Mouse (Mus musculus) bone marrow, adult 2 months (tissue): ENCODE data around the gene Pik3cg. TPM values are rescaled to one million over a fixed set of nuclear protein-coding genes. Genes with fewer than 3 reads are reported as not detected.

ENCODE experiments used
- H3K27ac ChIP-seq: fragments of 200-500 bp; 2 replicates; pipeline ENCODE4 v1.5.1; 2012; ENCODE audit warnings: low read depth, mild to moderate bottlenecking, control low read depth, inconsistent platforms, low read length; ENCODE audit not compliant: control insufficient read depth, poor library complexity, insufficient read depth
- H3K4me1 ChIP-seq: fragments of 200-500 bp; 2 replicates; pipeline ENCODE4 v1.6.1; 2011; ENCODE audit warnings: low read length; ENCODE audit not compliant: control insufficient read depth, insufficient read depth
- H3K4me3 ChIP-seq: fragments of 200-500 bp; replicated peaks from 2 replicates; pipeline ENCODE3; 2011; ENCODE audit warnings: mild to moderate bottlenecking, low read depth, low read length, control low read depth; ENCODE audit not compliant: control insufficient read depth
- CTCF ChIP-seq: fragments of 200-500 bp; IDR thresholded peaks from 2 replicates; pipeline ENCODE4 v1.5.1; 2011; ENCODE audit warnings: low read length, control low read depth; ENCODE audit not compliant: control insufficient read depth, insufficient read depth
- POLR2A ChIP-seq: fragments of 200-500 bp; IDR thresholded peaks from 2 replicates; pipeline ENCODE4 v1.6.1; 2011; ENCODE audit warnings: low read depth, mild to moderate bottlenecking, control low read depth, low read length, borderline replicate concordance; ENCODE audit not compliant: control insufficient read depth
- WGBS: fragments of 180-500 bp; shearing (Covaris S2); methylation state at CpG from one replicate; pipeline ENCODE4 v1.1.7; 2018; 5-methylcytosine and 5-hydroxymethylcytosine counted together
- polyA plus RNA-seq: library from polyadenylated mRNA; stranded (reverse); fragments of >200 nt; gene quantifications from 2 replicates; pipeline ENCODE4 v1.2.4, GENCODE M21; 2011; ENCODE audit warnings: low replicate concordance; ENCODE audit not compliant: missing spikeins, insufficient read depth, insufficient read length

Gene Pik3cg
- polyA plus RNA-seq, 1 experiment = 10.5 TPM

GRCm38 (mm10) chr12:32199422-32199821 is 9.0 kb downstream of the Pik3cg start:
- H3K27ac ChIP-seq = no peak overlapping the region; the same call in 1 of the 2 replicates
- peaks cover 10% of the 10 kb centered on the region for H3K4me1 ChIP-seq
- H3K4me3 ChIP-seq = no peak overlapping the region
- TF ChIP-seq CTCF (no peak), POLR2A (no peak)
- 11% methylated on average over 4 of the region's 4 CpGs for WGBS

GRCm38 (mm10) chr12:32198025-32198424 is 10.4 kb downstream of the Pik3cg start:
- no peak for TF ChIP-seq POLR2A
- no peak for TF ChIP-seq CTCF
- H3K4me3 ChIP-seq = no peak overlapping the region
- H3K27ac ChIP-seq = no peak overlapping the region
- 64% methylated on average over 4 of the region's 4 CpGs for WGBS
- peaks cover 10% of the 10 kb centered on the region for H3K4me1 ChIP-seq

GRCm38 (mm10) chr12:32195000-32195399 is 13.5 kb downstream of the Pik3cg start:
- no peak overlapping the region for H3K27ac ChIP-seq
- peaks cover 3% of the 10 kb centered on the region; the same call in 1 of the 2 replicates for H3K4me1 ChIP-seq
- 85% methylated on average over 4 of the region's 4 CpGs for WGBS
- TF ChIP-seq CTCF = no peak
- no peak for TF ChIP-seq POLR2A
- H3K4me3 ChIP-seq = no peak overlapping the region

- WGBS = 54% methylated on average over 1 of the region's 1 CpGs
- TF ChIP-seq CTCF (no peak), POLR2A (no peak)
- Histone ChIP-seq H3K4me3 (no peak overlapping the region), H3K27ac (no peak overlapping the region), H3K4me1 (peaks cover 3% of the 10 kb centered on the region; the same call in 1 of the 2 replicates)
Observed at GRCm38 (mm10) chr12:32194358-32194757, 14.1 kb downstream of the Pik3cg start.

GRCm38 (mm10) chr12:32190927-32191326 is 17.5 kb downstream of the Pik3cg start:
- WGBS = 56% methylated on average over 4 of the region's 4 CpGs
- H3K4me1 ChIP-seq = peaks cover 5% of the 10 kb centered on the region
- TF ChIP-seq CTCF = no peak
- TF ChIP-seq POLR2A = no peak
- H3K27ac ChIP-seq = no peak overlapping the region
- no peak overlapping the region for H3K4me3 ChIP-seq

- no peak for TF ChIP-seq CTCF
- TF ChIP-seq POLR2A = no peak
- no peak overlapping the region for H3K27ac ChIP-seq
- H3K4me3 ChIP-seq = no peak overlapping the region
- WGBS = 80% methylated on average over 5 of the region's 5 CpGs
- peaks cover 5% of the 10 kb centered on the region for H3K4me1 ChIP-seq
Observed at GRCm38 (mm10) chr12:32187668-32188236, 20.7 kb downstream of the Pik3cg start.

GRCm38 (mm10) chr12:32186627-32187255 is 21.7 kb downstream of the Pik3cg start:
- TF ChIP-seq POLR2A (no peak), CTCF (no peak)
- 80% methylated on average over 6 of the region's 6 CpGs for WGBS
- H3K4me1 ChIP-seq = peaks cover 6% of the 10 kb centered on the region
- H3K4me3 ChIP-seq = no peak overlapping the region
- no peak overlapping the region for H3K27ac ChIP-seq

GRCm38 (mm10) chr12:32184874-32185273 is 23.6 kb downstream of the Pik3cg start:
- Histone ChIP-seq H3K4me3 (no peak overlapping the region), H3K27ac (no peak overlapping the region), H3K4me1 (peaks cover 4% of the 10 kb centered on the region)
- 90% methylated on average over 3 of the region's 3 CpGs for WGBS
- no peak for TF ChIP-seq POLR2A
- no peak for TF ChIP-seq CTCF
